Mouse (Mus musculus) kidney, postnatal 0 days (tissue): ENCODE data around the gene Hba-a1. TPM values are rescaled to one million over a fixed set of nuclear protein-coding genes. Genes with fewer than 3 reads are reported as not detected.
A peak's percentile ranks its signal among the peaks of the same experiment; 100 is the strongest.
"Not testable (repeated sequence)": the region's sequence is repeated elsewhere in the genome, so short reads cannot be mapped to it uniquely, and the experiment has no call there.

ENCODE experiments used
- ATAC-seq: fragments of 200-750 bp; cut with Nextera tagmentation; replicated peaks from 2 replicates; pipeline ENCODE4 v1.8.0; 2017; ENCODE audit warnings: low read depth, moderate number of reproducible peaks, moderate TSS enrichment, moderate library complexity; ENCODE audit not compliant: low FRiP score
- DNase-seq: peaks from one replicate; pipeline ENCODE4 v3.0.0-alpha.2; 2016; ENCODE audit warnings: low spot score
- H3K27ac ChIP-seq: fragments of 300-500 bp; sonication (generic); 2 replicates; pipeline ENCODE4 v1.5.1; 2014; ENCODE audit warnings: mild to moderate bottlenecking
- H3K27me3 ChIP-seq: fragments of 300-500 bp; sonication (generic); 2 replicates; pipeline ENCODE4 v1.6.1; 2014; ENCODE audit warnings: low read length, mixed read lengths; ENCODE audit not compliant: insufficient read depth
- H3K36me3 ChIP-seq: fragments of 300-500 bp; sonication (generic); 2 replicates; pipeline ENCODE4 v1.6.1; 2014; ENCODE audit warnings: low read length, mixed read lengths; ENCODE audit not compliant: insufficient read depth
- H3K4me1 ChIP-seq: fragments of 300-500 bp; sonication (generic); replicated peaks from 2 replicates; pipeline ENCODE4 v1.6.1; 2014; ENCODE audit warnings: antibody characterized with exemption, low read length, mixed read lengths; ENCODE audit not compliant: insufficient read depth
- H3K4me2 ChIP-seq: fragments of 300-500 bp; sonication (generic); 2 replicates; pipeline ENCODE4 v1.6.1; 2014; ENCODE audit warnings: mild to moderate bottlenecking, low read length, moderate library complexity, mixed read lengths
- H3K4me3 ChIP-seq: fragments of 300-500 bp; sonication (generic); replicated peaks from 2 replicates; pipeline ENCODE4 v1.5.1; 2014; ENCODE audit warnings: low read depth, low read length
- H3K9ac ChIP-seq: fragments of 300-500 bp; sonication (generic); 2 replicates; pipeline ENCODE4 v1.6.1; 2014; ENCODE audit warnings: low read depth, low read length
- H3K9me3 ChIP-seq: fragments of 300-500 bp; sonication (generic); replicated peaks from 2 replicates; pipeline ENCODE4 v1.6.1; 2016; ENCODE audit warnings: low read length, inconsistent platforms, mixed read lengths
- CTCF ChIP-seq: IDR thresholded peaks from 2 replicates; pipeline ENCODE4 v1.5.1; 2016; ENCODE audit warnings: antibody characterized with exemption, low read depth, mild to moderate bottlenecking, moderate library complexity
- WGBS: fragments of 180-500 bp; shearing (Covaris S2); extraction: QIAGEN DNeasy Blood & Tissue Kit; methylation state at CpG from one replicate; pipeline ENCODE4 v1.1.7; 2014; 5-methylcytosine and 5-hydroxymethylcytosine counted together
- polyA plus RNA-seq: library from polyadenylated mRNA; unstranded; fragments of >200 nt; fragmentation: Nextera tagmentation; extraction: Ambion mirVana; gene quantifications from 2 replicates; pipeline ENCODE4 v1.2.1, GENCODE M21; 2015

The Hba-a1 gene
- polyA plus RNA-seq, 1 experiment from 2014 or later: 1,027 TPM

DNA sequence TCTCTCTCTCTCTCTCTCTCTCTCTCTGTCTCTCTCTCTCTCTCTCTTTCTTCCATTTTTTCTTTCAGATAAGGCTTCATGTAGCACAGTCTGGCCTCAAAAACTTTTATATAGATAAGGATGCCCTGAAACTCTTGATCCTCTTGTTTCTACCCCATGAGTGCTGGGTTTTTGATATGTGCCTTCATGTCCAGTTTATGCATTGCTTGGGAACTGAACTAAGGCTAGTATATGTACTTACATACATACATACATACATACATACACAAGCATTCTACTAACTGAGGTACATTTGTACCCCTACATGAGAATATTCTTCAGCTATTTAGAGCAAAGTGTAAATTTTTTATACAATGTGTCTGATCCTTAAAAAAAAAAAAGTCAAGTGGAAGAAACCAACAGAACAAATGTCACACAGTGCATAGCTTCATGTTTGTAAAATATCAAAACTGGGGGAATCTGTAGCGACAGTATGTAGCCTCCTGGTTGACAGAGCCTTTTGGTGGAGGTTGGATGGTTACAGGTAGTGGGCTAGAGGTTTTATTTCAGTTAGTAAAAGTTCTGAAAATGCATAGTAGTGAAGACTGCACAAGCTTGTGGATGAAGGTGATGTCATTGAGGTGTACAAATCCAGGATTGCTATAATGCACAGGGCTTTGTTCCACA is 14.7 kb downstream of the Hba-a1 start:
- Histone ChIP-seq H3K9me3 (no peaks in the 10 kb centered on the region), H3K4me1 (no peaks in the 10 kb centered on the region), H3K9ac (no peak overlapping the region), H3K36me3 (no peaks in the 10 kb centered on the region), H3K4me3 (no peak overlapping the region), H3K27ac (no peak overlapping the region), H3K4me2 (no peak overlapping the region), H3K27me3 (no peaks in the 10 kb centered on the region)
- TF ChIP-seq CTCF: no peak
- WGBS: 86% methylated on average over 1 of the region's 1 CpGs
- ATAC-seq: no peak
- DNase-seq: no peak

DNA sequence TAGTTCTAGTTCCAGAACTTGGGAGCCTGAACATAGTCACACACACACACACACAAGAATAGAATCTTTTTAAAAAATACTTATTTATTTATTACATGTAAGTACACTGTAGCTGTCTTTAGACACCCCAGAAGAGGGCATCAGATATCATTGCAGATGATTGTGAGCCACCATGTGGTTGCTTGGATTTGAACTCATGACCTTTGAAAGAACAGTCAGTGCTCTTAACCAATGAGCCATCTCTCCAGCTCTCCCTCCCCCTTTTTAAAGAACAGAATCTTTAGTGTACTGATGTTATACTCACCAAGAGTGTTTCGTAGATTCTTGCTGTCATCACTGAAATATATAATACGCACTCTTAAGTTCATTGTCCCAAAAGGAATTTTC is 15.2 kb downstream of the Hba-a1 start:
- H3K27me3 ChIP-seq: no peaks in the 10 kb centered on the region
- ATAC-seq (no peak), DNase-seq (no peak)
- no peak overlapping the region for H3K27ac ChIP-seq
- no peak overlapping the region for H3K9ac ChIP-seq
- TF ChIP-seq CTCF: peak; percentile 9
- no peak overlapping the region for H3K4me2 ChIP-seq
- H3K36me3 ChIP-seq: no peaks in the 10 kb centered on the region
- H3K4me1 ChIP-seq: no peaks in the 10 kb centered on the region
- no peaks in the 10 kb centered on the region for H3K9me3 ChIP-seq
- WGBS: 89% methylated on average over 2 of the region's 2 CpGs
- H3K4me3 ChIP-seq: no peak overlapping the region

DNA sequence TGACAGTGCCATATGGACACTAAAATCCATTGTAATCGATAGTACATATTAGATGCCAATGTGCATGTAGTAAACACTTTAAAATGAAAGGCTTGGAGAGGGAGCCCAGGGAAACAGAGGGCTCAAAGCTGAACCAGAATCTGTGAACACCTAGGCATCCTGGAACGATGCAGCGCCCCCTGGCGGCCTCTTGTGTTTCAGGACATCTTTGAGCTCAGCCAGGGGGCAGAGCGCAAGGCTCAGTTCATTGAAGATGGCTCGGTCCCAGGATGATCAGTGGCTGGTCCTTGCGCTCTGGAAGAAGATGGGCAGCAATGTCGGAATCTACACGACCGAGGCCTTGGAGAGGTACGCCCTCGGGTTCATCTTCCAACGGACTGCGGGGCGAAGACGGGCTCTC is 16.6 kb downstream of the Hba-a1 start, which contains the start of gene Hbq1a:
Gene Hbq1a, plus strand, starts transcription at position 205 of the 400 bp plus-strand sequence.
- DNase-seq (peak; percentile 43), ATAC-seq (peak; percentile 59)
- not testable (repeated sequence) for H3K4me3 ChIP-seq

DNA sequence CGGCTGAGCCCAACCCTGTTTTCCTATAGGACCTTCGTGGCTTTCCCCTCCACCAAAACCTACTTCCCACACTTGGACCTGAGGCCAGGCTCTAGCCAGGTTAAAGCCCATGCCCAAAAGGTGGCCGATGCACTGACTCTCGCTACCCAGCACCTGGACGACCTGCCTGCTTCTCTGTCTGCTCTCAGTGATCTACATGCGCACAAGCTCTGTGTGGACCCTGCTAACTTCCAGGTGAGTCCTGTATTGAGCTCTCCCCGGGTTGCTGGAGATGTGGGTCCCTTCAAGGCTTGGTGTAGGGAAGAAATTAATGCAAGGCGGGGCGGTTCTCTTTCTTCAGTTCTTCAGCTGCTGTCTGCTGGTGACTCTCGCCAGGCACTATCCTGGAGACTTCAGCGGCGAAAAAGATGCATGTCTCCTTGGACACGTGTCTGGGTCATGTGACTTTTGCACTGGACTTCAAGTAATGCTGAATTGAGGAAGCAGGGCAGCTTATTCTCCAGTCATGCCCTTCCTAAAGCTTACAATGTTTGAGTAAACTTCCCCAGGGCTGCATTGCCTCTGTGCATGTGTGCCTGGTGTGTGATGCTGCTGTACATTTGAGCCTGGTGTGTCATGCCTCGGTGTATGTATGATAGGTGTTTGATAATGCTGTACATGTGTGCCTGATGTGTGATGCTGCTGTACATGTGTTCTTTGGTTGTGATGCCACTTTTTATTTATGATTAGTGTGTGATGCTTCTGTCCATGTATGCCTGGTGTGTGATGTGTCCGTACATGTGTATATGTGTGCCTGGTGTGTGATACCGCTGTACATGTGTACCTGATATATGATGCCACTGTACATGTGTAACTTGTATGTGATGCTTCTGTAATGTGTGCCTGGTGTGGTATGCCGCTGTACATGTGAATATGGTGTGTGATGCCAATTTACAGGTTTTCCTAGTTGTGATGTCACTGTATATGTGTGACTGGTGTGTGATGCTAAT is 17.3 kb downstream of the Hba-a1 start:
- H3K27me3 ChIP-seq: no peaks in the 10 kb centered on the region
- H3K4me3 ChIP-seq: no peak overlapping the region
- H3K36me3 ChIP-seq: no peaks in the 10 kb centered on the region
- no peak overlapping the region for H3K9ac ChIP-seq
- ATAC-seq (no peak), DNase-seq (no peak)
- no peak overlapping the region for H3K27ac ChIP-seq
- H3K4me2 ChIP-seq: 0 out of 2 replicates have a peak overlapping the region, but pooled peaks have one; percentile 36
- H3K9me3 ChIP-seq: no peaks in the 10 kb centered on the region
- no peaks in the 10 kb centered on the region for H3K4me1 ChIP-seq
- no peak for TF ChIP-seq CTCF
- 49% methylated on average over 14 of the region's 17 CpGs for WGBS

More for the DNA sequence above, 16.6 kb downstream of the Hba-a1 start, which contains the start of gene Hbq1a:
- 10% methylated on average over 16 of the region's 16 CpGs for WGBS
- not testable (repeated sequence) for H3K4me1 ChIP-seq, H3K9ac ChIP-seq, H3K36me3 ChIP-seq, H3K27ac ChIP-seq, H3K27me3 ChIP-seq, H3K9me3 ChIP-seq
- TF ChIP-seq CTCF: peak; percentile 86
- 0 out of 2 replicates have a peak within 1 kb of the TSS, but pooled peaks have one; percentile 36 for H3K4me2 ChIP-seq

DNA sequence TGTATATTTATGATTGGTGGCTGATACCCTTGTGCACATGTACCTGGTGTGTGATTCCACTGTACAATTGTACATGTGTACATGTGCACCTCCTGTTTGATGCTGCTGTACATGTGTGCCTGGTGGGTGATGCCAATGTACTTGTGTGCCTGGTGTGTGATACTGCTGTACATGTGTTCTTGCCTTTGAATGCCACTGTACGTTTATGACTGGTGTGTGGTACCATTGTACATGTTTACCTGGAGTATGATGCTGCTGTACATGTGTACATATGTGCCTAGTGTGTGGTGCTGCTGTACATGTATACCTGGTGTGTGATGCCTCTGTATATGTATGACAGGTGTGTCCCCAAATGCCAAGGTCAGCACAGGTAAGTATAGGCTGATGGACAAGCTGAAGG is 18.2 kb downstream of the Hba-a1 start:
- no peaks in the 10 kb centered on the region for H3K27me3 ChIP-seq
- H3K36me3 ChIP-seq: no peaks in the 10 kb centered on the region
- no peak overlapping the region for H3K9ac ChIP-seq
- DNase-seq (no peak), ATAC-seq (no peak)
- no peak for TF ChIP-seq CTCF
- no peaks in the 10 kb centered on the region for H3K9me3 ChIP-seq
- no peak overlapping the region for H3K4me3 ChIP-seq
- WGBS: 73% methylated on average over 1 of the region's 1 CpGs
- no peaks in the 10 kb centered on the region for H3K4me1 ChIP-seq
- no peak overlapping the region for H3K4me2 ChIP-seq
- no peak overlapping the region for H3K27ac ChIP-seq

- H3K4me1 ChIP-seq: no peaks in the 10 kb centered on the region
- no peak overlapping the region for H3K9ac ChIP-seq
- no peak for ATAC-seq
- H3K36me3 ChIP-seq: no peaks in the 10 kb centered on the region
- no peaks in the 10 kb centered on the region for H3K9me3 ChIP-seq
- no peak overlapping the region for H3K27ac ChIP-seq
- no peaks in the 10 kb centered on the region for H3K27me3 ChIP-seq
- no peak for DNase-seq
- WGBS: 53% methylated on average over 2 of the region's 2 CpGs
- no peak for TF ChIP-seq CTCF
- H3K4me2 ChIP-seq: no peak overlapping the region
- H3K4me3 ChIP-seq: no peak overlapping the region
These were observed 19.6 kb downstream of the Hba-a1 start for GRCm38 (mm10) chr11:32302824-32303419.
